Mouse (Mus musculus) midbrain, embryonic 15.5 days (tissue): ENCODE data around the gene Etl4. TPM values are rescaled to one million over a fixed set of nuclear protein-coding genes. Genes with fewer than 3 reads are reported as not detected.

Experiments
- ATAC-seq: fragments of 200-750 bp; cut with Nextera tagmentation; replicated peaks from 2 replicates; pipeline ENCODE4 v1.8.0; 2017; ENCODE audit warnings: moderate TSS enrichment
- H3K27ac ChIP-seq: fragments of 300-500 bp; sonication (generic); 2 replicates; pipeline ENCODE4 v1.5.1; 2015; ENCODE audit warnings: mild to moderate bottlenecking, inconsistent platforms
- H3K27me3 ChIP-seq: fragments of 300-500 bp; sonication (generic); replicated peaks from 2 replicates; pipeline ENCODE4 v1.6.1; 2015; ENCODE audit warnings: inconsistent platforms
- H3K36me3 ChIP-seq: fragments of 300-500 bp; sonication (generic); replicated peaks from 2 replicates; pipeline ENCODE4 v1.6.1; 2015; ENCODE audit warnings: inconsistent platforms
- H3K4me1 ChIP-seq: fragments of 300-500 bp; sonication (generic); 2 replicates; pipeline ENCODE4 v1.6.1; 2015; ENCODE audit warnings: inconsistent platforms
- H3K4me2 ChIP-seq: fragments of 300-500 bp; sonication (generic); 2 replicates; pipeline ENCODE4 v1.6.1; 2015; ENCODE audit warnings: inconsistent platforms, mild to moderate bottlenecking, moderate library complexity
- H3K4me3 ChIP-seq: fragments of 300-500 bp; sonication (generic); 2 replicates; pipeline ENCODE4 v1.5.1; 2015; ENCODE audit warnings: mild to moderate bottlenecking, inconsistent platforms
- H3K9ac ChIP-seq: fragments of 300-500 bp; sonication (generic); 2 replicates; pipeline ENCODE4 v1.6.1; 2015; ENCODE audit warnings: mild to moderate bottlenecking, inconsistent platforms
- H3K9me3 ChIP-seq: fragments of 300-500 bp; sonication (generic); 2 replicates; pipeline ENCODE4 v1.6.1; 2016; ENCODE audit warnings: inconsistent platforms
- WGBS: fragments of 180-500 bp; shearing (Covaris S2); methylation state at CpG from one replicate; pipeline ENCODE4 v1.1.7; 2015; ENCODE audit warnings: mixed read lengths; 5-methylcytosine and 5-hydroxymethylcytosine counted together
- polyA plus RNA-seq: library from polyadenylated mRNA; unstranded; fragments of >200 nt; fragmentation: Nextera tagmentation; extraction: Ambion mirVana; gene quantifications from 2 replicates; pipeline ENCODE4 v1.2.1, GENCODE M21; 2015

Gene Etl4
- polyA plus RNA-seq, 1 experiment from 2014 or later = 3.1 TPM

DNA sequence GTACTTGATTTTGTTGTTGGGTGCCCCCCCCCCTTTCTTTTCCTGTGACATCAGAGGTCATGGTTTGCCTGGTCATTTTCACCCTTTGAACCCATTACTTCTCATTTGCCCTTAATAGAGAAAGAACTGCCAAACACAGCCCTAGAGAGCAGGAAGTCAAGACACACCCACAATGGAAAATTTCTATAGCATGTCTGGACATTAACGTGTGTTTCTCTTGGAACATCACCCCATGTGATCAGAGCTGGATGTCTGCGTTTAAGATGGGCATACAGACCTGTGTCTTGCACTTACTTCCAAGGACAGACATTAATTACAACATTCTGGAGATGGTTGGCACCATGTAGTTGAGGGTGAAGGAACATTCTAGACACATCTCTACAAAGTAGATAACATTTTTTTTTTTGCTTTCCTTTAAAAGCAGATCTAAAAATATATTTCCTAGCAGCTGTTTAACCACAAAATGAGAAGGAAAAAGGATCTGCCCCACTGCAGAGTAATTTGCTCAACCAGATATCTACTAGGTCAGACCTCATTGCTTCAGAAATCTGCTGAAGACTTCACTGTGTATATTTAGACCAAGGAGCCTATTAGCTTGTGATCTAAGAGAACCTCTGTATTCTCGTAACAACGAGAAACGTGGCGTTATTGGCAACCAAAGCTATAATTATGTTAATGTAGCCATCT lies 818.3 kb downstream of the Etl4 start:
- no peak overlapping the region for H3K4me2 ChIP-seq
- no peaks in the 10 kb centered on the region for H3K27me3 ChIP-seq
- H3K4me3 ChIP-seq = no peak overlapping the region
- WGBS = 91% methylated on average over 6 of the region's 6 CpGs
- H3K9ac ChIP-seq = no peak overlapping the region
- peaks cover 3% of the 10 kb centered on the region; the same call in 1 of the 2 replicates for H3K4me1 ChIP-seq
- H3K36me3 ChIP-seq = no peaks in the 10 kb centered on the region
- ATAC-seq = no peak
- no peak overlapping the region for H3K27ac ChIP-seq
- H3K9me3 ChIP-seq = no peaks in the 10 kb centered on the region

DNA sequence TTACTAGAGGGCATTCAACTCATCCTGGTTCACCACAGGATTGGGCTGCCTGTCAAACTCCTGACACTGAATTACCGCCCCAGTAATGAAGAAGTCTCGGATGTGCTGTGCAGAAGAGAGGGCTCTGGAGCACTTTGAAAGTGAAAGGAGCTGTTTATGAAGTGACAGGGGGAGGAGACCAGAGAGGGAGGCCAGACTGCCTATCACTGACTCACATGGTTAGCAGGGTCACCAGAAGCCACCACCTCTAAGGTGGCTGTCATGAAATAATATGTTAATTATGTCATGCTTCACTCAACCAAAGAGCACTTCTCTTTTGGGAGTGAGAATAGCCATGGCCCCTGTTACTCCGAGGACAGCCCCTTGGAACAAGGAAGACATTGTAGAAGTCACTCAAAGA lies 825.9 kb downstream of the Etl4 start:
- no peak overlapping the region for H3K27ac ChIP-seq
- H3K4me2 ChIP-seq = no peak overlapping the region
- H3K4me3 ChIP-seq = no peak overlapping the region
- H3K9me3 ChIP-seq = no peaks in the 10 kb centered on the region
- H3K27me3 ChIP-seq = no peaks in the 10 kb centered on the region
- WGBS = 38% methylated on average over 3 of the region's 3 CpGs
- H3K4me1 ChIP-seq = no peaks in the 10 kb centered on the region
- ATAC-seq = no peak
- no peak overlapping the region for H3K9ac ChIP-seq
- no peaks in the 10 kb centered on the region for H3K36me3 ChIP-seq

DNA sequence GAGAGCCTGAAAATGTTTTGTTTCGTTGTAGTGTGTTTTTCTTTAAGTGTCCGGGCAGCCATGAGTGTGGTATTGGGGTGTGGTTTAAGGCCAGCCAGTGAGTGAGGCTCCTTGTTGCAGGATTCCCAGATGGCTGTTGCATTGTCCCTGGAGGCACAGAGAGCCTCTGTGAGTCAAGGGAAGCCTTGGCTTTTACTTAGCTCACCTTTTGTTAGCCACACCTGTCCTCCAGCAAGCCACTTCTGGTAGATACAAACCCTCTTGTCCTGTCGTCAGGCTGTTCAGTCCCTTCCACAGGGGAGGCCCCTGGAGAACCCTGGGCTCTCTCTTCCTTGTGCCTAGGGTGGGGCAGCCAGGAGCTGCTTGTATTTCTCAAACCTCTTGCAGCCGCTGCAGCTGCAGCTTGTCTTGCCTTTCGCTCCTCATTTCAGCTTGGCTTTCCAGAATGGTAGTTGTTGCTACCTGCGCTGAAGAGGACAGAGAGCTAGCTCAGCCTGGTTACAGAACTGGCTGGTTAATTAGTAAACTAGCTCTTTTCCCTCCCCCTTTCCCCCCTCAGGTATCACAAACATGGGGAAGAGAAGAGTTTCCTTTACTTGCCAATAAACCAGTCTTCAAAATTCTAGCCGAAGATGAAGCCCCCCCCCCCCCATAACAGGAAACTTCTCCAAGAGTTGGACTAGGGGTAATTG lies 826.9 kb downstream of the Etl4 start:
- no peak overlapping the region for H3K27ac ChIP-seq
- no peak overlapping the region for H3K4me3 ChIP-seq
- no peak overlapping the region for H3K4me2 ChIP-seq
- H3K4me1 ChIP-seq = no peaks in the 10 kb centered on the region
- H3K27me3 ChIP-seq = no peaks in the 10 kb centered on the region
- ATAC-seq = no peak
- H3K9me3 ChIP-seq = no peaks in the 10 kb centered on the region
- WGBS = 76% methylated on average over 7 of the region's 7 CpGs
- no peak overlapping the region for H3K9ac ChIP-seq
- no peaks in the 10 kb centered on the region for H3K36me3 ChIP-seq

DNA sequence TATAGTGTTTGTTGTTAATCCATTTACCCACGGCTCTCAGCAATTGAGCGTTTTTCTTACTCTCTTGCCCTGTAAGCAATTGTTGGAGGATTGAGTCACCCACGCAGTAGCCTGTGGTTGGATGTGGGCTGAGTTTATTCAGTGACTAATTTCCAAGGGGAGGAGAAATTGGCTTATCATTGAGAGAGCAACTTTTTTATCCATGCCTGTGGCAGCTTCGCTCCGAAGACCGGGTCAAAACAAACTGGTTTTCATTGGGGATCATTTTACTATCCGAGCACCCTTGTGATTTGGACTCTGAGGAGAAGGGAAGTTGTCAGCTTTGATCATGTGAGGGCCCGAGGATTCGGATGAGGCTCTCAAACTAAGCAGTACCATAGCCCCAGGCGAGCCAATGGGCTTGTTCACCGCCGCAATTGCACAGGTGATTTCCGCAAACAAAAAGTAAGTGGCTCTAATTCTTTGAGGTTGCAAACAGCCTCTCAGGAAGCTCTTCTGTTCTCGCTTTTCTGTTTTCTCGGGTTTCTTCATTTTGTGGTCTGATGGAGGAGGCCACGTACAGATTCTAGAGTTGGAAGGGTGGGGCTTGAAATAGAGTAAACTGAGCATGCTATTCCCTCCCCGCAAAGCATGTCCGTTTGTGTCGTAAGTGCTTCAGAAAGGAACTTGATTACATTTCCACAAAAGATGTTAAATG lies 827.7 kb downstream of the Etl4 start:
- Histone ChIP-seq H3K27me3 (no peaks in the 10 kb centered on the region), H3K4me1 (no peaks in the 10 kb centered on the region), H3K4me2 (no peak overlapping the region), H3K27ac (no peak overlapping the region), H3K9me3 (no peaks in the 10 kb centered on the region), H3K36me3 (no peaks in the 10 kb centered on the region), H3K4me3 (no peak overlapping the region), H3K9ac (no peak overlapping the region)
- ATAC-seq = no peak
- 65% methylated on average over 19 of the region's 19 CpGs for WGBS

DNA sequence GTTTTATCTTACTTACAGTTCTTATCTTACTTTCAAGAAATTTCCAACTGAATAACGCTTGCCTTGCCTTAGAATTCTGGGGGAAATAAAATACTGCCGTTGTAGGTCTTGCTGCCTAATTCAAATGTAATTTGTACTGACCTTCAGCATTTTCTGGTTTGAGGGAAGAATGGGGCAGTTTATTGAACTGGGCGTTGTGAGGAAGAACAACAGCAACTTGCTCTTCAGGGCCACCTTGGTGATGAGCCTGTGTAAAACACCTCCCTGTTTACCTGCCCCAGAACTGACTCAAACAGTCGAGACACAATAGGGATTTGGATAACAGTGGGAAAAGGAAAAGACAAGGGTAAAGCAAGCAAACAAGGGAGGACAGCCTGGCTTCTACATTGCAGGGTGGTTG lies 828.3 kb downstream of the Etl4 start:
- no peak for ATAC-seq
- Histone ChIP-seq H3K4me3 (no peak overlapping the region), H3K27me3 (no peaks in the 10 kb centered on the region), H3K4me1 (no peaks in the 10 kb centered on the region), H3K4me2 (no peak overlapping the region), H3K27ac (no peak overlapping the region), H3K36me3 (no peaks in the 10 kb centered on the region), H3K9me3 (no peaks in the 10 kb centered on the region), H3K9ac (no peak overlapping the region)
- WGBS = 77% methylated on average over 4 of the region's 4 CpGs

DNA sequence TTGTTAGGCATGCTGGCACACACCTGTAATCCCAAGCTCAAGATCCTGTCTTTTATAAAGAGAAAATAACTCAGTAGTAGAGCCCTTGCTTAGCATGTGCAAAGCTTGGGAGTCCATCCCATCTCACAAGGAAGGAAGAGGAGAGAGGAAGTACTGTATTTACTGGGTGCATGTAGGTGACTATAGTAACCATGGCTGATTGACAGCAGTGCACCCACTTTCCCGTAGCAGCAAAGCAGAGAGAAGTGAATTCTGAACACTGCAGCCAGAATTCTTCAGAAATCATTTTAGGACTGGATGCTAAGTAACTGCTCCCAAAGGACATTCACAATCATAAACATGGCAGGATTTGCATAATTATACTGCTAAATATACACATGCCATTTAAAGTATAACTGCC lies 838.1 kb downstream of the Etl4 start:
- Histone ChIP-seq H3K27me3 (no peaks in the 10 kb centered on the region), H3K4me1 (peaks cover 3% of the 10 kb centered on the region; the same call in 1 of the 2 replicates), H3K4me3 (no peak overlapping the region), H3K4me2 (no peak overlapping the region), H3K9me3 (no peaks in the 10 kb centered on the region), H3K36me3 (no peaks in the 10 kb centered on the region), H3K27ac (no peak overlapping the region), H3K9ac (no peak overlapping the region)
- no peak for ATAC-seq
- 34% methylated on average over 1 of the region's 1 CpGs for WGBS

- no peaks in the 10 kb centered on the region for H3K36me3 ChIP-seq
- H3K4me3 ChIP-seq = no peak overlapping the region
- ATAC-seq = no peak
- WGBS = 66% methylated on average over 1 of the region's 1 CpGs
- H3K27me3 ChIP-seq = no peaks in the 10 kb centered on the region
- H3K27ac ChIP-seq = no peak overlapping the region
- no peaks in the 10 kb centered on the region for H3K9me3 ChIP-seq
- no peak overlapping the region for H3K4me2 ChIP-seq
- no peak overlapping the region for H3K9ac ChIP-seq
- peaks cover 3% of the 10 kb centered on the region; the same call in 1 of the 2 replicates for H3K4me1 ChIP-seq
Observed at GRCm38 (mm10) chr2:20748481-20748880, 838.9 kb downstream of the Etl4 start.

DNA sequence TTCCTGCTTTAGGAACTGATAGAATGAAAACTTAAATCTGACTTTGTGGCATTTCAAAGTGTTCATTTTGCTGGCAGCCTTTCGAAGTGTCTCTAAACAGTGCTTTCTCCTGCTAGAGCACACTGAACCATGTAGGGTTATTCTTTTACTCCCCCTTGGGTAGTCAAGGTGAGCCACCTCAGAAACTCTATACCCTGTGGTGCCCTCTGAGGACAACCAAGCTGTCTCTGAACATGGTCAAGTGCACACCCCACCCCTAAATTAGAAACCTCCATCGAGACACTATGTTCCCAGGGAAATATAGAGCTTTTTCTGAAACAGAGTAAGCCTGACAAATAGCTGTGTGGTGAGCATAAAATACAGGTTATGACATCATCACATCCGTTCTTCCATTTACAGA lies 840.1 kb downstream of the Etl4 start:
- Histone ChIP-seq H3K36me3 (no peaks in the 10 kb centered on the region), H3K9ac (no peak overlapping the region), H3K27me3 (no peaks in the 10 kb centered on the region), H3K4me1 (peaks cover 3% of the 10 kb centered on the region; the same call in 1 of the 2 replicates), H3K27ac (no peak overlapping the region), H3K4me2 (no peak overlapping the region), H3K4me3 (no peak overlapping the region), H3K9me3 (no peaks in the 10 kb centered on the region)
- 93% methylated on average over 3 of the region's 3 CpGs for WGBS
- no peak for ATAC-seq

GRCm38 (mm10) chr2:20753282-20754110 lies 843.9 kb downstream of the Etl4 start:
- H3K4me3 ChIP-seq = no peak overlapping the region
- H3K27ac ChIP-seq = no peak overlapping the region
- H3K27me3 ChIP-seq = no peaks in the 10 kb centered on the region
- no peak for ATAC-seq
- WGBS = 90% methylated on average over 8 of the region's 8 CpGs
- H3K4me2 ChIP-seq = no peak overlapping the region
- H3K9me3 ChIP-seq = no peaks in the 10 kb centered on the region
- H3K36me3 ChIP-seq = no peaks in the 10 kb centered on the region
- no peak overlapping the region for H3K9ac ChIP-seq
- H3K4me1 ChIP-seq = no peaks in the 10 kb centered on the region

GRCm38 (mm10) chr2:20756964-20757363 lies 847.4 kb downstream of the Etl4 start:
- no peak overlapping the region for H3K27ac ChIP-seq

DNA sequence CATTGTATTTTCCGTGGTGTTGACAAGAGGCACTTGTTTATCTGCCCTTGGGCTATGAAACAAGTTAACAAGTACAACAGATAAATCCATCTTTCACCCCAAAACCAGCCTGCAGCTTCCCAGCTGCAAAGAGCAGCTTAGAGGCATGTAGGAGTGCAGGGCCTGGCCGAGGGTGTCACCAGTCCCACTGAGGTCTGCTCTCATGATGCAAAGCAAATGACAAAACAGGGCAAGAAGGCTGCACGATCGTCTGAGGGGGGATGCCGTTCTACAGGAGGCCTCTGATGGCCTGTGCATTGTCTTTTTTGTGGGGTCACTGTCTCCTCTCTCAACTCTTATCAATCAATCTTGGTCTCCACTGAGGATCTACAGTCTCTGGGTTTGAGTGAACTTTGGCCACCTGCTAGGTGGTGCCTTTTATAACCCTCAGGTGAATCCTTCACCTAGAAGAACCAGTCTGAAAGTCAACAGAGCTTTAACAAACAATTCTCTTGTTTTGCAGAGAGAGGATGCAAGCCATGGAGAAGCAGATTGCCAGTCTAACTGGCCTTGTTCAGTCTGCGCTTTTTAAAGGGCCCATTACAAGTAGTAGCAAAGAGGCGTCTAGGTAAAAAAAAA lies 849.6 kb downstream of the Etl4 start:
- Histone ChIP-seq H3K9ac (no peak overlapping the region), H3K4me2 (no peak overlapping the region), H3K36me3 (no peaks in the 10 kb centered on the region), H3K4me3 (no peak overlapping the region), H3K9me3 (no peaks in the 10 kb centered on the region), H3K27ac (no peak overlapping the region), H3K4me1 (no peaks in the 10 kb centered on the region), H3K27me3 (no peaks in the 10 kb centered on the region)
- no peak for ATAC-seq
- WGBS = 92% methylated on average over 7 of the region's 7 CpGs

More at GRCm38 (mm10) chr2:20756964-20757363, 847.4 kb downstream of the Etl4 start:
- Histone ChIP-seq H3K36me3 (no peaks in the 10 kb centered on the region), H3K9me3 (no peaks in the 10 kb centered on the region), H3K4me2 (no peak overlapping the region), H3K4me1 (no peaks in the 10 kb centered on the region), H3K4me3 (no peak overlapping the region), H3K27me3 (no peaks in the 10 kb centered on the region), H3K9ac (no peak overlapping the region)
- ATAC-seq = no peak
- 93% methylated on average over 3 of the region's 3 CpGs for WGBS
